Mouse (Mus musculus): Measurements from ENCODE around the gene Kalrn.

DNA sequence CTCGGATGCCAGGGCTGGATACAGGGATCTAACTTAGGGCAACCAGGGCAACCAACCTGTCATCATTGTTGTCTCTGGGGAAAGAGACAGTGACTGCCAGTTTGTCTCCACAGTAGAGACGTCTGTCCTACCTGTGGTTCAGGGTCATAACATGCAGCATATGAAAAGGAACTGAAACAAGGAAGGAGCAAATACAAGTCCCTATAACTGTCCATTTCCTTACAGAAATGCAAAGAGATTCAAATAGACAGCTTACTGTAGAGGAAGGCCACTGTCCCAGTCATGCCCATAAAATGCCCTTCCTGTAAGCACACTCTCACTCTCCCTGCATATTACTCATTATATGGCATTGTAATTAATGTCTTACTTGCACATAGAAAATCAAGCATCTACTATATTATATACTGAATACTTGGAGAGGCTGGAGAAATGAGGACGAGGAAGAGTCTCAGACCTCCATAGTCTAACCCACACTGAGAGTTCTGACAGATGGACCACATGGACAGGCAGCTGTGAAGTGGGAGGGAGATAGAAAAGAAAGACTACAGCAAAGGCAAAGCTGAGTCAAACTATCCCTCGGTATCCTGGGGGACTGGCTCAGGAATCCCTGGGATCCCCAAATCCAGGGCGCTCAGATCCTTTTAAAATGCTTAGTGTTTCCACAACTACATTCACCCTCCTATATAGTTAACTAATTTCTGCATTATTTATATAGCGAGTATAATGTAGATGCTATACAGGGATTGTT is 530.1 kb downstream of the Kalrn start:
- TF ChIP-seq FLI1 (IDR thresholded peaks at IDR 0.05; ENCODE audit: low read length) (no peak), GATA1 (IDR thresholded peaks at IDR 0.05; ENCODE audit: borderline replicate concordance, low read length) (no peak)

All from megakaryocyte, embryonic 14.5 days (primary cell).